Mouse (Mus musculus): ENCODE results near the gene Arl2. TPM values are rescaled to one million over a fixed set of nuclear protein-coding genes. Genes with fewer than 3 reads are reported as not detected.

The Arl2 gene
- total and polyA plus RNA-seq, 3 experiments: 47.2 to 111 TPM; not detected in 1

DNA sequence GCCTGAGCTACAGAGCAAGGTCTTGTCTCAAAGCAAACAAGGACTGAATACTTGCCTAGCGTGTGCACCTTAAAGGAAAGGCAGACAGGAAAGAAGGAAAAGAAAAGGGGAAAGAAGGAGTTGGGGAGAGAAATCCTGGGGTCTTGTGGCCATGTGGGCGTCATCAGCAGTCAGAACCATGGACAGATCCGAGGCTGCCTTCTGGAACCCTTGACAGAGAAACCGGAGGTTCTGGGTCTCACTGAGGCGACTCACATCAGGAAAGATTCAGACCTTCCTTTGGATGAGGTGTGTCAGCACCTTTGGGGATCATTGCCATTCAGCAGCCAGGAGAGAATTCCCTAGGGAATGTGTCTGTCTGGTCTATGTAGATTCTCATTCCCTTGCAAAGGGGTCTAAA, 40.3 kb upstream of the Arl2 start:
- DNase-seq (ENCODE audit: low read depth, low spot score): peak; percentile 62
- Histone ChIP-seq H3K9me3 (replicated peaks; ENCODE audit: insufficient read depth, low read length) (no peaks in the 10 kb centered on the region), H3K4me1 (ENCODE audit: control insufficient read depth in 1 of 2, insufficient read depth in 2 of 2, low read length in 2 of 2) (no peaks in the 10 kb centered on the region), H3K27me3 (ENCODE audit: control insufficient read depth in 1 of 2, insufficient read depth in 2 of 2, low read length in 2 of 2) (peaks cover 0 to 2% of the 10 kb centered on the region in 2 experiments; a peak in 2 of 4 replicates), H3K79me2 (ENCODE audit: control insufficient read depth, insufficient read depth, low read length, poor library complexity) (no peaks in the 10 kb centered on the region), H3K9ac (ENCODE audit: control insufficient read depth, low read depth, low read length, poor library complexity, severe bottlenecking) (no peak overlapping the region), H3K27ac (ENCODE audit: control insufficient read depth, low read depth, low read length) (no peak overlapping the region), H3K36me3 (ENCODE audit: control insufficient read depth in 1 of 2, insufficient read depth in 2 of 2, low read length in 2 of 2) (no peaks in the 10 kb centered on the region), H3K4me3 (ENCODE audit: control insufficient read depth in 1 of 2, insufficient read depth in 1 of 2, low read depth in 2 of 2, low read length in 2 of 2) (no peak overlapping the region)
- TF ChIP-seq MYC (IDR thresholded peaks at IDR 0.05; ENCODE audit: low read depth, low read length): no peak
- TF ChIP-seq GATA1 (IDR thresholded peaks at IDR 0.05; ENCODE audit: low read depth, low read length): no peak
- no peak for TF ChIP-seq ZC3H11A (IDR thresholded peaks at IDR 0.05; ENCODE audit: low read depth, low read length)
- 0 out of 2 replicates have a peak, but pooled peaks have one; percentile 14 for TF ChIP-seq MAX (IDR thresholded peaks at IDR 0.05; ENCODE audit: low read length)
- TF ChIP-seq MXI1 (IDR thresholded peaks at IDR 0.05; ENCODE audit: low read depth, low read length): peak; percentile 83
- peak; percentile 61; the same call in 1 of the 2 replicates for TF ChIP-seq SIN3A (IDR thresholded peaks at IDR 0.05; ENCODE audit: low read length)
- TF ChIP-seq TBP (IDR thresholded peaks at IDR 0.05; ENCODE audit: low read depth, low read length): no peak

DNA sequence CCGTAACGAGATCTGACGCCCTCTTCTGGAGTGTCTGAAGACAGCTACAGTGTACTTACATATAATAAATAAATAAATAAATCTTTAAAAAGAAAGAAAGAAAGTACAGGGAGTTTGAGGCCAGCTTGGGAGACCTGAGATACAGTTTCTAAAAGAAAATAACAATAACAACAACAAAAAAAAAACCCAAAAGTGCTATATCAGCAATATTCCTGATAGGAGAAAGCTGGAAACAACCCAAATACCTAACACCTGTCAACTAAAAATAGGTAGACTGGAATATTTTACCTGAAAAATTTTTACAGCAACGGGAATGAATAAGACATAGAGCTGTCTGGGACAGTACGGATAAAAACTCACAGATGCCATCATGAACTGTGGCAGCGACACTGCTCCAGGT, 37.4 kb upstream of the Arl2 start:
- Histone ChIP-seq H3K27me3 (ENCODE audit: control insufficient read depth in 1 of 2, insufficient read depth in 2 of 2, low read length in 2 of 2) (peaks cover 0 to 2% of the 10 kb centered on the region in 2 experiments; a peak in 3 of 4 replicates), H3K9ac (ENCODE audit: control insufficient read depth, low read depth, low read length, poor library complexity, severe bottlenecking) (no peak overlapping the region), H3K4me1 (ENCODE audit: control insufficient read depth in 1 of 2, insufficient read depth in 2 of 2, low read length in 2 of 2) (no peaks in the 10 kb centered on the region), H3K79me2 (ENCODE audit: control insufficient read depth, insufficient read depth, low read length, poor library complexity) (no peaks in the 10 kb centered on the region), H3K4me3 (ENCODE audit: control insufficient read depth in 1 of 2, insufficient read depth in 1 of 2, low read depth in 2 of 2, low read length in 2 of 2) (no peak overlapping the region), H3K36me3 (ENCODE audit: control insufficient read depth in 1 of 2, insufficient read depth in 2 of 2, low read length in 2 of 2) (no peaks in the 10 kb centered on the region), H3K27ac (ENCODE audit: control insufficient read depth, low read depth, low read length) (no peak overlapping the region), H3K9me3 (replicated peaks; ENCODE audit: insufficient read depth, low read length) (no peaks in the 10 kb centered on the region)
- no peak for DNase-seq (ENCODE audit: low read depth, low spot score)
- no peak for TF ChIP-seq CTCF (IDR thresholded peaks at IDR 0.05 in 2 of 3, conservative IDR thresholded peaks at IDR 0.05 in 1 of 3; ENCODE audit: control insufficient read depth in 1 of 3, insufficient read depth in 1 of 3, low read depth in 2 of 3, low read length in 3 of 3, poor library complexity in 1 of 3, severe bottlenecking in 1 of 3)
- no peak for TF ChIP-seq BHLHE40 (IDR thresholded peaks at IDR 0.05; ENCODE audit: borderline replicate concordance, low read depth, low read length)
- TF ChIP-seq NELFE (IDR thresholded peaks at IDR 0.05; ENCODE audit: low read depth, low read length): no peak
- TF ChIP-seq MYC (IDR thresholded peaks at IDR 0.05; ENCODE audit: low read depth, low read length): no peak
- TF ChIP-seq MXI1 (IDR thresholded peaks at IDR 0.05; ENCODE audit: low read depth, low read length): no peak
- no peak for TF ChIP-seq SMC3 (IDR thresholded peaks at IDR 0.05; ENCODE audit: low read depth, low read length)
- TF ChIP-seq KAT2A (conservative IDR thresholded peaks at IDR 0.05; ENCODE audit: low read depth, low read length): no peak
- no peak for TF ChIP-seq UBTF (IDR thresholded peaks at IDR 0.05; ENCODE audit: borderline replicate concordance, insufficient read depth, low read depth, low read length)
- no peak for TF ChIP-seq RAD21 (IDR thresholded peaks at IDR 0.05; ENCODE audit: low read depth, low read length)
- TF ChIP-seq EP300 (IDR thresholded peaks at IDR 0.05; ENCODE audit: low read depth in 1 of 2, low read length in 2 of 2): no peak
- TF ChIP-seq GATA1 (IDR thresholded peaks at IDR 0.05; ENCODE audit: low read depth, low read length): no peak
- TF ChIP-seq POLR2AphosphoS5 (IDR thresholded peaks at IDR 0.05; ENCODE audit: borderline replicate concordance, low read depth, low read length): no peak
- no peak for TF ChIP-seq ZC3H11A (IDR thresholded peaks at IDR 0.05; ENCODE audit: low read depth, low read length)
- TF ChIP-seq MEF2A (IDR thresholded peaks at IDR 0.05; ENCODE audit: extremely low read depth, insufficient replicate concordance, low read depth, low read length, poor library complexity, severe bottlenecking): no peak
- TF ChIP-seq NRF1 (IDR thresholded peaks at IDR 0.05; ENCODE audit: insufficient read depth, low read depth, low read length, poor library complexity, severe bottlenecking): no peak
- no peak for TF ChIP-seq RCOR1 (IDR thresholded peaks at IDR 0.05; ENCODE audit: low read depth, low read length)
- TF ChIP-seq CHD1 (IDR thresholded peaks at IDR 0.05; ENCODE audit: low read depth, low read length): no peak
- TF ChIP-seq TCF12 (IDR thresholded peaks at IDR 0.05; ENCODE audit: low read depth, low read length): no peak
